Mouse (Mus musculus): Measurements from ENCODE around the gene Klhl18.

DNA sequence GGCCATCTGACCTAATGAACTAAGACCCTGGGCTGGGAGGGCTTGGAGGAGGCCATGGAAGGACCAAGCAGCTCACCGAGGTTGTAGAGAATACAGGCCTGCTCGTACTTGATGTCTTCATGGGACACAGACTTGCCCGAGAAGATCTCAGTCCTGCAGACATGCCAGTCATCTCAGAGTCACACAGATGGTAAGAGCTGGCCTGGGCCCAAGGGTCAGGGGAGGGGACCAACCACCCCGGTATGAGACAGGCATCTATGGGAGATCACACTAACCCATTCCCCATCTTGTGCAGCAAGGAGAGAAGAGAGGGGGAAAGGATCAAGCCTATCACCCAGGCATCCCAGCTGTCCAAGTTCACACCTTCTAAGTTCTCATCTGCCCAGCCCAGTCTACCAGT, 83.2 kb downstream of the Klhl18 start:
- TF ChIP-seq CTCF (conservative IDR thresholded peaks at IDR 0.05; ENCODE audit: low read length) = no peak
- TF ChIP-seq POU5F1 (IDR thresholded peaks at IDR 0.05; ENCODE audit: borderline replicate concordance, low read length) = no peak

All from E14TG2a.4 (cell line).